Mouse (Mus musculus) telencephalon, adult 2 months (tissue): ENCODE data around the gene Cpne9.

Experiments
- DNase-seq: peaks from one replicate; pipeline ENCODE4 v3.0.0-alpha.2; 2011; ENCODE audit warnings: low read depth, low spot score

The Cpne9 gene

GRCm38 (mm10) chr6:113282101-113282802, at the start of gene Cpne9:
Gene Cpne9 (plus strand): TSS chr6:113282307.
- no peak for DNase-seq

- peak; percentile 6 for DNase-seq
Observed at GRCm38 (mm10) chr6:113235141-113235540, 47.0 kb upstream of the Cpne9 start.

- peak; percentile 96 for DNase-seq
Observed at GRCm38 (mm10) chr6:113237542-113238270, 44.4 kb upstream of the Cpne9 start, which contains the start of gene Mtmr14. Gene Mtmr14 (plus strand): TSS chr6:113237843.

- no peak for DNase-seq
Observed at GRCm38 (mm10) chr6:113238442-113238841, 43.7 kb upstream of the Cpne9 start.

- DNase-seq, result no peak
Observed at GRCm38 (mm10) chr6:113242753-113243152, 39.4 kb upstream of the Cpne9 start.

GRCm38 (mm10) chr6:113245585-113245984, 36.5 kb upstream of the Cpne9 start:
- DNase-seq, result no peak

- no peak for DNase-seq
Observed at GRCm38 (mm10) chr6:113250786-113251185, 31.3 kb upstream of the Cpne9 start.

- DNase-seq, result no peak
Observed at GRCm38 (mm10) chr6:113251921-113252320, 30.2 kb upstream of the Cpne9 start.

GRCm38 (mm10) chr6:113254899-113255298, 27.2 kb upstream of the Cpne9 start:
- no peak for DNase-seq

- no peak for DNase-seq
Observed at GRCm38 (mm10) chr6:113261174-113261858, 20.8 kb upstream of the Cpne9 start.

- no peak for DNase-seq
Observed at GRCm38 (mm10) chr6:113263531-113263930, 18.6 kb upstream of the Cpne9 start.

GRCm38 (mm10) chr6:113264429-113264828, 17.7 kb upstream of the Cpne9 start:
- no peak for DNase-seq

GRCm38 (mm10) chr6:113266996-113267655, 15.0 kb upstream of the Cpne9 start:
- no peak for DNase-seq

- no peak for DNase-seq
Observed at GRCm38 (mm10) chr6:113267988-113268387, 14.1 kb upstream of the Cpne9 start.

GRCm38 (mm10) chr6:113272365-113272764, 9.7 kb upstream of the Cpne9 start:
- no peak for DNase-seq

- DNase-seq, result peak; percentile 74
Observed at GRCm38 (mm10) chr6:113276846-113277245, 5.3 kb upstream of the Cpne9 start.

GRCm38 (mm10) chr6:113281676-113282075, 431 bp upstream of the Cpne9 start:
- DNase-seq, result no peak

- no peak for DNase-seq
Observed at GRCm38 (mm10) chr6:113282969-113283368, 862 bp downstream of the Cpne9 start.

- no peak for DNase-seq
Observed at GRCm38 (mm10) chr6:113283500-113283899, 1.4 kb downstream of the Cpne9 start.

GRCm38 (mm10) chr6:113284931-113285330, 2.8 kb downstream of the Cpne9 start:
- no peak for DNase-seq

GRCm38 (mm10) chr6:113286316-113286715, 4.2 kb downstream of the Cpne9 start:
- no peak for DNase-seq

- DNase-seq, result peak; percentile 74
Observed at GRCm38 (mm10) chr6:113287236-113287635, 5.1 kb downstream of the Cpne9 start.
